Comparison of ENCODE assay signal across 8 mouse cellular contexts in genomic region chr17:25837533-25837932, GRCm38 (mm10). TPM values are rescaled to one million over a fixed set of nuclear protein-coding genes. Genes with fewer than 3 reads are reported as not detected.
DNase-seq lines count a peak whose midpoint lies in the region; ATAC-seq and TF ChIP-seq lines count a peak whose summit lies in the region.

No protein-coding gene starts in this region.

- H3K4me2 ChIP-seq in hindbrain, embryonic 15.5 days, result peak overlapping the region; percentile 83
- peak overlapping the region; percentile 80 for H3K4me2 ChIP-seq in midbrain, embryonic 15.5 days

- H3K9ac ChIP-seq in hindbrain, embryonic 15.5 days, result peak overlapping the region; percentile 75
- H3K9ac ChIP-seq in midbrain, embryonic 15.5 days, result peak overlapping the region; percentile 70

- no peak for ATAC-seq in hindbrain, embryonic 15.5 days (ENCODE audit: low FRiP score, low read depth)
- ATAC-seq in midbrain, embryonic 15.5 days (replicated peaks), result no peak

- peaks cover 37% of the 10 kb centered on the region for H3K36me3 ChIP-seq in hindbrain, embryonic 15.5 days
- peaks cover 29% of the 10 kb centered on the region for H3K36me3 ChIP-seq in midbrain, embryonic 15.5 days (replicated peaks)

- peak overlapping the region; percentile 95 for H3K4me3 ChIP-seq in gastrocnemius, adult 2 months
- H3K4me3 ChIP-seq in hindbrain, embryonic 15.5 days, result peak overlapping the region; percentile 57; the same call in 1 of the 2 replicates
- no peak overlapping the region; the same call in 1 of the 2 replicates for H3K4me3 ChIP-seq in midbrain, embryonic 15.5 days

- WGBS in hindbrain, embryonic 15.5 days, result 17% methylated on average over 3 of the region's 3 CpGs
- 12% methylated on average over 3 of the region's 3 CpGs for WGBS in midbrain, embryonic 15.5 days

- DNase-seq in gastrocnemius, adult 2 months, result peak; percentile 40
- no peak for DNase-seq in gastrocnemius, postnatal 14 days
- peak; percentile 67 for DNase-seq in brain, adult 2 months (ENCODE audit: low read depth, low spot score)
- DNase-seq in gastrocnemius, postnatal 10 days, result no peak
- DNase-seq in lung, postnatal 10 days, result no peak
- no peak for DNase-seq in adrenal gland, postnatal 10 days

- peak overlapping the region; percentile 99 for H3K27ac ChIP-seq in gastrocnemius, adult 2 months
- peak overlapping the region; percentile 88 for H3K27ac ChIP-seq in hindbrain, embryonic 15.5 days (replicated peaks)
- H3K27ac ChIP-seq in midbrain, embryonic 15.5 days, result peak overlapping the region; percentile 82

- H3K4me1 ChIP-seq in hindbrain, embryonic 15.5 days (replicated peaks), result peaks cover 50% of the 10 kb centered on the region
- H3K4me1 ChIP-seq in midbrain, embryonic 15.5 days, result peaks cover 49% of the 10 kb centered on the region

- TF ChIP-seq CTCF in gastrocnemius, adult 2 months (IDR thresholded peaks at IDR 0.05), result no peak

- H3K27me3 ChIP-seq in hindbrain, embryonic 15.5 days, result no peaks in the 10 kb centered on the region
- no peaks in the 10 kb centered on the region for H3K27me3 ChIP-seq in midbrain, embryonic 15.5 days (replicated peaks)

- intact Hi-C loops in gastrocnemius, adult 2 months (cut with DNase I), result no loop called here
- intact Hi-C loops in gastrocnemius, postnatal 14 days (cut with DNase I; ENCODE audit: low total_unique reads), result no loop called here

- no peaks in the 10 kb centered on the region for H3K9me3 ChIP-seq in hindbrain, embryonic 15.5 days
- H3K9me3 ChIP-seq in midbrain, embryonic 15.5 days, result no peaks in the 10 kb centered on the region

RNA-seq across cellular contexts. Expression of gene Rhbdl1, which starts 0.4 kb away (rescaled TPM):
- 10 to 100 TPM; 17.2 to 20.2 TPM for total RNA-seq in gastrocnemius, adult 2 months (2021)
- 10 to 100 TPM; 11.7 to 12.0 TPM for total RNA-seq in gastrocnemius, postnatal 14 days (2021)
- 51.9 and 56.8 TPM in 2 replicates for polyA plus RNA-seq in hindbrain, embryonic 15.5 days (2015; fragmentation: Nextera tagmentation; extraction: Ambion mirVana)
- polyA plus RNA-seq in midbrain, embryonic 15.5 days (2015; fragmentation: Nextera tagmentation; extraction: Ambion mirVana), result 54.8 and 57.8 TPM in 2 replicates
- total RNA-seq in gastrocnemius, postnatal 10 days (2021), result 10 to 100 TPM in 1 of 2 experiments, 1 to 10 TPM in 1; 9.8 to 10.9 TPM
- total RNA-seq in adrenal gland, postnatal 10 days (2021), result 10 to 100 TPM; 11.9 to 14.6 TPM

RNA-seq across cellular contexts. Expression of gene Gm20683, which starts 4.0 kb away (rescaled TPM):
- total RNA-seq in gastrocnemius, adult 2 months (2021), result 10 to 100 TPM; 13.0 to 15.9 TPM
- 10 to 100 TPM in 1 of 2 experiments, 1 to 10 TPM in 1; 7.5 to 11.0 TPM for total RNA-seq in gastrocnemius, postnatal 14 days (2021)
- 13.8 and 14.0 TPM in 2 replicates for polyA plus RNA-seq in hindbrain, embryonic 15.5 days (2015; fragmentation: Nextera tagmentation; extraction: Ambion mirVana)
- 14.2 and 14.7 TPM in 2 replicates for polyA plus RNA-seq in midbrain, embryonic 15.5 days (2015; fragmentation: Nextera tagmentation; extraction: Ambion mirVana)
- total RNA-seq in gastrocnemius, postnatal 10 days (2021), result 1 to 10 TPM; 5.8 to 7.3 TPM
- 10 to 100 TPM in 1 of 2 experiments, 1 to 10 TPM in 1; 7.0 to 12.3 TPM for total RNA-seq in adrenal gland, postnatal 10 days (2021)

RNA-seq across cellular contexts. Expression of gene Stub1, which starts 4.3 kb away (rescaled TPM):
- 10 to 100 TPM; 85.8 to 93.8 TPM for total RNA-seq in gastrocnemius, adult 2 months (2021)
- 10 to 100 TPM; 80.2 to 81.3 TPM for total RNA-seq in gastrocnemius, postnatal 14 days (2021)
- polyA plus RNA-seq in hindbrain, embryonic 15.5 days (2015; fragmentation: Nextera tagmentation; extraction: Ambion mirVana), result 358 and 382 TPM in 2 replicates
- 373 and 381 TPM in 2 replicates for polyA plus RNA-seq in midbrain, embryonic 15.5 days (2015; fragmentation: Nextera tagmentation; extraction: Ambion mirVana)
- 10 to 100 TPM; 95.7 to 99.9 TPM for total RNA-seq in gastrocnemius, postnatal 10 days (2021)
- total RNA-seq in adrenal gland, postnatal 10 days (2021), result 100 to 1,000 TPM; 138 to 157 TPM

RNA-seq across cellular contexts. Expression of gene Rhot2, which starts 7.1 kb away (rescaled TPM):
- total RNA-seq in gastrocnemius, adult 2 months (2021), result 10 to 100 TPM; 58.1 to 89.3 TPM
- 10 to 100 TPM; 38.0 to 47.1 TPM for total RNA-seq in gastrocnemius, postnatal 14 days (2021)
- polyA plus RNA-seq in hindbrain, embryonic 15.5 days (2015; fragmentation: Nextera tagmentation; extraction: Ambion mirVana), result 15.1 and 16.6 TPM in 2 replicates
- 17.2 and 18.3 TPM in 2 replicates for polyA plus RNA-seq in midbrain, embryonic 15.5 days (2015; fragmentation: Nextera tagmentation; extraction: Ambion mirVana)
- 10 to 100 TPM; 36.8 TPM for total RNA-seq in gastrocnemius, postnatal 10 days (2021)
- total RNA-seq in adrenal gland, postnatal 10 days (2021), result 10 to 100 TPM; 71.6 to 98.5 TPM

RNA-seq across cellular contexts. Expression of gene Jmjd8, which starts 8.9 kb away (rescaled TPM):
- total RNA-seq in gastrocnemius, adult 2 months (2021), result 10 to 100 TPM; 11.5 to 13.0 TPM
- 10 to 100 TPM; 20.3 to 23.6 TPM for total RNA-seq in gastrocnemius, postnatal 14 days (2021)
- polyA plus RNA-seq in hindbrain, embryonic 15.5 days (2015; fragmentation: Nextera tagmentation; extraction: Ambion mirVana), result 51.1 and 55.0 TPM in 2 replicates
- polyA plus RNA-seq in midbrain, embryonic 15.5 days (2015; fragmentation: Nextera tagmentation; extraction: Ambion mirVana), result 61.9 and 63.0 TPM in 2 replicates
- total RNA-seq in gastrocnemius, postnatal 10 days (2021), result 10 to 100 TPM; 22.1 to 25.8 TPM
- total RNA-seq in adrenal gland, postnatal 10 days (2021), result 10 to 100 TPM; 54.9 to 62.3 TPM

Comparison
In these comparisons a context has a peak if more than half of its experiments do, and no peak if none do; other contexts are left out.
1. DNase-seq: peak in gastrocnemius, adult 2 months (single experiment) and brain, adult 2 months (single experiment); none in gastrocnemius, postnatal 14 days (single experiment), gastrocnemius, postnatal 10 days (single experiment), lung, postnatal 10 days (single experiment) and adrenal gland, postnatal 10 days (single experiment).
2. Peak in every context shown above with its lines, with median percentiles within 50 percentile points of each other: H3K27ac ChIP-seq.